Mouse (Mus musculus) limb, embryonic 11.5 days (tissue): ENCODE data around the gene Slc48a1. TPM values are rescaled to one million over a fixed set of nuclear protein-coding genes. Genes with fewer than 3 reads are reported as not detected.

Source experiments
- ATAC-seq: fragments of 200-750 bp; cut with Nextera tagmentation; 2 replicates; pipeline ENCODE4 v1.8.0; 2017; ENCODE audit warnings: low read depth; ENCODE audit not compliant: insufficient number of reproducible peaks, low FRiP score, low TSS enrichment
- DNase-seq: peaks from one replicate; pipeline ENCODE4 v3.0.0-alpha.2; 2015; ENCODE audit warnings: low spot score
- H3K27ac ChIP-seq: fragments of 300-500 bp; sonication (generic); replicated peaks from 2 replicates; pipeline ENCODE4 v1.5.1; 2014; ENCODE audit warnings: low read depth, mild to moderate bottlenecking, low read length
- H3K27me3 ChIP-seq: fragments of 300-500 bp; sonication (generic); 2 replicates; pipeline ENCODE4 v1.6.1; 2014; ENCODE audit warnings: mild to moderate bottlenecking, low read length, mixed read lengths; ENCODE audit not compliant: control insufficient read depth, insufficient read depth
- H3K36me3 ChIP-seq: fragments of 300-500 bp; sonication (generic); 2 replicates; pipeline ENCODE4 v1.6.1; 2014; ENCODE audit warnings: mild to moderate bottlenecking, low read length, moderate library complexity, mixed read lengths; ENCODE audit not compliant: control insufficient read depth, insufficient read depth
- H3K4me1 ChIP-seq: fragments of 300-500 bp; sonication (generic); 2 replicates; pipeline ENCODE4 v1.6.1; 2014; ENCODE audit warnings: low read length, mixed read lengths; ENCODE audit not compliant: control insufficient read depth, insufficient read depth
- H3K4me2 ChIP-seq: fragments of 300-500 bp; sonication (generic); 2 replicates; pipeline ENCODE4 v1.6.1; 2014; ENCODE audit warnings: low read depth, mild to moderate bottlenecking, moderate library complexity; ENCODE audit not compliant: severe bottlenecking
- H3K4me3 ChIP-seq: fragments of 300-500 bp; sonication (generic); 2 replicates; pipeline ENCODE4 v1.5.1; 2014; ENCODE audit warnings: low read depth, low read length
- H3K9ac ChIP-seq: fragments of 300-500 bp; sonication (generic); 2 replicates; pipeline ENCODE4 v1.6.1; 2014; ENCODE audit warnings: mild to moderate bottlenecking, low read length
- H3K9me3 ChIP-seq: fragments of 300-500 bp; sonication (generic); 2 replicates; pipeline ENCODE4 v1.6.1; 2016; ENCODE audit warnings: low read length; ENCODE audit not compliant: control insufficient read depth
- WGBS: fragments of 180-500 bp; shearing (Covaris S2); extraction: QIAGEN DNeasy Blood & Tissue Kit; methylation state at CpG from one replicate; pipeline ENCODE4 v1.1.7; 2014; 5-methylcytosine and 5-hydroxymethylcytosine counted together
- polyA plus RNA-seq: library from polyadenylated mRNA; unstranded; fragments of >200 nt; fragmentation: Nextera tagmentation; extraction: Ambion mirVana; gene quantifications from 2 replicates; pipeline ENCODE4 v1.2.1, GENCODE M21; 2014

Gene Slc48a1
- polyA plus RNA-seq, 1 experiment from 2014 or later, result 20.0 TPM

DNA sequence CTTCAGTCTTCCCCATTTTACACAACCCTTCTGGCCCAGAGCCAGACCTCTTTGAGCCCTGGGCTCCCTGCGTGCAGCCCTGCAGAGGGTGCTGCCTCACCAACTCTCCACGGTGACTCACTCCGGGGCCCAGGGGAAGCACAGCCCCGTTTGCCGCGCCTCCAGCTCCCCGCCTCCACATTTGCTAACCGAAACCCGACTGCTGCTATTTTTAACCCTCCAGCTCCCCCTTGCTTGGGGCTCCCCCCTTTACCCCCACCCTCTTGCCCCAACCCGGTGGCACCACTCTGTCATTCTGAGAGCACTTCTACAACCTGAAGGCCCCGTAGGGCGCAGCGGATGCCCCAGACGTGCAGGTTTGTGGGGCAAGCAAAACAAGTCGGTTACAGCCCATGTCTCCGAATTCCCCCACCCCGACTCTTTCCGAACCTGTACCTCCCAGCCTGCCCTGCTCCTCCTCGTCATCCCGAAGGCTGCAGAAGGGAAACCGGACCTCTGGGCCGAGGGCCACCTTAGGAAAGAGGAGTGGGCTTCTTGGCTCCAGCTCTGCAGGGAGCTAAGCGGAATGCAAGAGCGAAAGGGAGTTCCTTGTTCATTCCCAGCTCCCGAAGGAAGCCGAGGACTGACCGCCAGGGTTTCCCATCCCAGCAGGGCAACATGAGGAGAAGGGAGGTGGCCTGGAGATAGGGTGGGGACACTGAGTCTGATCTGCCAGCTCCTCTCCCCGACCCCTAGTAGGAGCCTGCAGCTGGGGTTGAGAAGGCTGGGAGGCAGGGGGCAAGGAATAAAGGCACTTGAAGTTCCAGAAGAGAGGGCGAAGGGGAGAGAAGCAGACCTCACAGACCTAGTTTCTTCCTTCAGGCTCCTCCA is 47.0 kb downstream of the Slc48a1 start:
- H3K9me3 ChIP-seq, result no peaks in the 10 kb centered on the region
- 0 out of 2 replicates have a peak overlapping the region, but pooled peaks have one; percentile 2 for H3K4me3 ChIP-seq
- peaks cover 56% of the 10 kb centered on the region for H3K4me1 ChIP-seq
- DNase-seq (peak; percentile 56), ATAC-seq (peak; percentile 42; the same call in 1 of the 2 replicates)
- no peaks in the 10 kb centered on the region; the same call in 1 of the 2 replicates for H3K36me3 ChIP-seq
- no peaks in the 10 kb centered on the region for H3K27me3 ChIP-seq
- no peak overlapping the region for H3K27ac ChIP-seq
- WGBS, result 11% methylated on average over 29 of the region's 29 CpGs
- peak overlapping the region; percentile 17; the same call in 1 of the 2 replicates for H3K9ac ChIP-seq
- H3K4me2 ChIP-seq, result peak overlapping the region; percentile 31

DNA sequence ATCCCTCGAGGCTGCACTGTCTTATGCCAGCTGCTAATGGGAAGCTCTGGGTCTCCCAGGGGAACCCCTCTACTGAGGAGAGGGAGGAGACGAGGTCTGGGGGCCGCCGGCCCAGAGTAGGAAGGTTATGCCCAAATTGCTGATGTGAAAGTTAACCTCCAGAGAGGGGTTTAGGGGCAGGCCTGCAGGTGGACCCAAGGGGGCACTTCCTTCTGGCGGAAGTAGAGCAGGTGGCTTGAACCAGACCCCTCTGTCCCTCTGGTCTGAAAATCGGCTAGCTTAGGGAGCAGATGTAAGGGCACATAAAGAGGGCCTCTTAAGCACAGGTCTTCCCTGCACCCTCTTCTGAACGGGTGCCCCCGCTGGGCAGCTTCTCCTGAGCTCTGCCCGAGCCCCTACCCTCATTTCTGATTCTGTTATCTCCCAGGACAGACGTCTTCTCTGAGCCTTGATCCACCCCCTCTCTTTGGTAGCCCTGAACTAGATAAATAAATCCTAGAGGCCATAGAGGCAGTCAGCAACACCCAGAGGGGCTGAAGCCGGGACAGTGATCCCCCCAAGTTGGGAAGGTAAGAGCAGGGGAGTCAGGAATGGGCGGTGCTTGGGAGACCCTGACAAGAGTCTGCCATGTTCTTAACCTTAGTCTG is 47.7 kb downstream of the Slc48a1 start:
- 47% methylated on average over 12 of the region's 12 CpGs for WGBS
- Histone ChIP-seq H3K4me1 (peaks cover 57% of the 10 kb centered on the region), H3K36me3 (no peaks in the 10 kb centered on the region; the same call in 1 of the 2 replicates), H3K4me2 (no peak overlapping the region; the same call in 1 of the 2 replicates), H3K27ac (no peak overlapping the region), H3K27me3 (no peaks in the 10 kb centered on the region), H3K9ac (no peak overlapping the region), H3K4me3 (0 out of 2 replicates have a peak overlapping the region, but pooled peaks have one; percentile 2), H3K9me3 (no peaks in the 10 kb centered on the region)
- no peak for ATAC-seq
- DNase-seq, result no peak

DNA sequence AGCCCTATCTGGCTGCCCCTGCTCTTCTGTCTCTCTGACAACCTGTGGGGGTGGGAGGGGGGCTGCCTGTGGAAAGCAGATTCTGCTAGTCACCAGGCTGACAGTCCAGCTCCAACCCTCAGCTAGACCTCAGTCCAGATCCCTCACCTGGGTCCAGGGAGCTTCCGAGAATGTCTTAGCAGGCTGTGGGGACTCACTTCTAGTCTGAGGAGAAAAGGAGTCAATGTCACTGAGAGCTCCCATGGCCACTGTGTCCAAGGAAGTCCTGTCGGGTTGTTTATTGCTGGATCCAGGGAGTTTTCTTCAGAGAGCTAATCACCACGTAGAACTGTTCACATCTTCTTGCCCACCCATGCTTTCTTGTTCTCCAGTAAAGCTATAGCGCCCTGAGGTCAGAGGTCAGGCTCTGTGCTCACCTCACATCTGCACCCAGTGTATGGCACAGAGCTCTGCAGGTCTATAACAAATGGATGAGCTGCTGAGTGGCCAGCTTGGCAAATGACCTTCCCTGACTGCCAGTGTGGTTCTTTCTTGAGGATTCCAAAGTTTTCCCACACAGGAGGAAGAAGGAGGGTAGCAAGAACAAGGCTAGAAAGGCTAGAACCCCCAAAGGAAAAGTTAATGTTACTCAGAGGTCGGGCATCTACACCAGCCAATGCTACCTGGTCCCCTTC is 48.4 kb downstream of the Slc48a1 start:
- peaks cover 51% of the 10 kb centered on the region for H3K4me1 ChIP-seq
- no peak overlapping the region for H3K4me3 ChIP-seq
- WGBS, result 52% methylated on average over 5 of the region's 5 CpGs
- no peak overlapping the region for H3K4me2 ChIP-seq
- H3K9me3 ChIP-seq, result no peaks in the 10 kb centered on the region
- ATAC-seq (no peak), DNase-seq (no peak)
- H3K27ac ChIP-seq, result no peak overlapping the region
- no peaks in the 10 kb centered on the region for H3K27me3 ChIP-seq
- no peak overlapping the region for H3K9ac ChIP-seq
- H3K36me3 ChIP-seq, result no peaks in the 10 kb centered on the region; the same call in 1 of the 2 replicates

DNA sequence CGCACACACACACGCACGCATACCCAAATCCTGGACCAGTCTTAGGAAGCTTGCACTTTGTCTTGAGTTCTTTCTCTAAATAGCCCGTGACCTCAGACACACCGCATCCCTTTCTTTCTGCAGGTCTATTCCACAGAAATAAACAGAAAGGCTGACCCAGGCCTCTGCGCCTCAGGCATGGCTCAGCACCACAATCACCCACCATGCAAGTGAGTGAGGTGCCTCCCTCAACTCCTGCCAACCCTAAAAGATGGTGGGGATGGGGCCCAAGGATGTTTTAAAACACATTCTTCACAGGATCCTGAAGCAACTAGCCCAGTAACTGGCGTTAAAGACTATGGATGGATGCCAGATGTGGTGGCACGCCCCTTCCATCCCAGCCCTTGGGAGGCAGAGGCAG is 49.1 kb downstream of the Slc48a1 start:
- Histone ChIP-seq H3K4me1 (peaks cover 49% of the 10 kb centered on the region), H3K36me3 (no peaks in the 10 kb centered on the region; the same call in 1 of the 2 replicates), H3K4me3 (no peak overlapping the region), H3K9ac (no peak overlapping the region), H3K27ac (no peak overlapping the region), H3K9me3 (no peaks in the 10 kb centered on the region), H3K27me3 (no peaks in the 10 kb centered on the region), H3K4me2 (no peak overlapping the region)
- WGBS, result 89% methylated on average over 8 of the region's 8 CpGs
- ATAC-seq, result no peak
- DNase-seq, result no peak

DNA sequence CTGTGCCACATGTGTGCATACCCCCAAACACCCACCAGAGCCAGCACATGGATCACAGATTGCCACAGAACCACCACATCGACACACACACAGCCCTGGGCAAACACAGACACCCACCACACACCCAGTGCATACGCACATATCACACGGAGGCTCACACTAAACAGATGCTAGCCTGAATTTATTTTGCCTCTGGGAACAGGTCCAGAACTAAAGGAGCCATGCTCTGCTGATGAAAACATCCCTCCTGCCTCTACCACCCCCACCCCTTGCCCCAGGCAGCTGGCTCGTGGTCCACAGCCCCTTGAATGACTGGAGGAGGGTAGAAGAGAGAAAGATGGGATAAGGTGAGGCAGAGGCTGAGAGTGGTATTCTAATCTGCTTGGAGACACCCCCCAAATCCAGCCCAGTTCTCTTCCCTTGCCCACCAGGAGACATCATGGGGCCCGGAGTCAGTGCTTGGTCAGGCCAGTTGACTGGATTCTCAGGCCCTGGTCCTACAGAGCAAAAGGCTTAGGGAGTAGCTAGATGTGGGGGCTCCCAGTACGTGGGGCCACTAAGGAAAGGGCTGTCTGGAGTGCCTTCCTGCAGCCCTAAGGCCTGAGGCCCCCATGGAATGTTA is 50.0 kb downstream of the Slc48a1 start:
- Histone ChIP-seq H3K27ac (peak overlapping the region; percentile 15), H3K9me3 (no peaks in the 10 kb centered on the region), H3K27me3 (no peaks in the 10 kb centered on the region), H3K4me3 (no peak overlapping the region), H3K9ac (no peak overlapping the region), H3K36me3 (no peaks in the 10 kb centered on the region; the same call in 1 of the 2 replicates), H3K4me2 (peak overlapping the region; percentile 84; the same call in 1 of the 2 replicates), H3K4me1 (peaks cover 53% of the 10 kb centered on the region)
- DNase-seq, result no peak
- no peak for ATAC-seq
- WGBS, result 52% methylated on average over 6 of the region's 6 CpGs

DNA sequence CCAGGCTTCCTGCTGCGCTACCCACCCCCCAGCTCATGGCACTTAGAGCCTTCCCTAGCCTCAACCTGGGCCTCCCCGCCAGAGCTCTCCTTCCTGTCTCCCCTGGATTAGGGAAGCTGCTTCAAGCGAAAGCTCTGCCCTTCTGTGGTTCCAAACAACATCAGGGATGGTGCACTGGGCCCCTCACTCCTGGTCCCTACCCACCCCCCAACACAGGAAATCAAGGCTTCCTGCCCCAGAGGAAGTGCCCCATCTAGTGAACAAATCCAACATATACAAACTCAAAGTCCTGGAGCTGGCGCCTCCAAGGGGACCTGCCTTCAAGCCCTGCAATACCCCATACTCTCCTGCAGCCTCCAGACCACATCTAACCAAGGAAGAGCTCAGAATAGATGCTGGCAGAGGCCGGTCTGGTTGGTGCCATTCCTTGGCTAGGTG is 50.6 kb downstream of the Slc48a1 start:
- H3K27me3 ChIP-seq, result no peaks in the 10 kb centered on the region
- 67% methylated on average over 5 of the region's 5 CpGs for WGBS
- DNase-seq (no peak), ATAC-seq (no peak)
- no peaks in the 10 kb centered on the region; the same call in 1 of the 2 replicates for H3K36me3 ChIP-seq
- H3K9ac ChIP-seq, result no peak overlapping the region
- H3K27ac ChIP-seq, result no peak overlapping the region; the same call in 1 of the 2 replicates
- no peak overlapping the region for H3K4me3 ChIP-seq
- H3K9me3 ChIP-seq, result no peaks in the 10 kb centered on the region
- peak overlapping the region; percentile 84; the same call in 1 of the 2 replicates for H3K4me2 ChIP-seq
- peaks cover 53% of the 10 kb centered on the region for H3K4me1 ChIP-seq

DNA sequence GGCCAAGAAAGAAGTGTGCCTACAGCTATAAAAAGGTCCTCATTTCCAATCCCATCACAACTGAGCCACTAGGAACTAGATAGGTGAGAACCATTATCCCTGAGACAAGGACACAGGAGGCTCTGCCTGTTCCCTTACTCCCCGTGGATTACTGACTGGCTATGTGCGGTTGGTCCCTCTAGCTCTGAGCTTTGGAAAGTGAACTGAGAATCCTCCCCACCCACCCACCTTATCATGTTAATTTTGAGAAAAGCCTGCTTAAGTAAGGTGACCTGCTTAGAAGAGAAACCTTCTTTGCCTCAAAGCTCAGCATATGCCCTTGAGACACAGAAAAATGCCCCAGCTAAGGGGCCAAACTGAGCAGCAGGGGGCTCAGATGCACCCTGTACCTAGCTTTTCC is 51.1 kb downstream of the Slc48a1 start:
- no peak for DNase-seq
- ATAC-seq, result no peak
- WGBS, result 62% methylated on average over 2 of the region's 2 CpGs
- H3K9me3 ChIP-seq, result no peaks in the 10 kb centered on the region
- no peaks in the 10 kb centered on the region for H3K27me3 ChIP-seq
- H3K36me3 ChIP-seq, result no peaks in the 10 kb centered on the region
- H3K4me2 ChIP-seq, result peak overlapping the region; percentile 84; the same call in 1 of the 2 replicates
- no peak overlapping the region for H3K4me3 ChIP-seq
- peaks cover 51% of the 10 kb centered on the region for H3K4me1 ChIP-seq
- no peak overlapping the region for H3K9ac ChIP-seq
- no peak overlapping the region for H3K27ac ChIP-seq
